Mouse (Mus musculus): ENCODE measurements around the gene Hip1r.

Hip1r gene

GRCm38 (mm10) chr5:124016291-124016821 is 42.9 kb downstream of the Hip1r start:
- no peak for DNase-seq (ENCODE audit: low spot score)

GRCm38 (mm10) chr5:124017941-124018340 is 44.5 kb downstream of the Hip1r start:
- DNase-seq (ENCODE audit: low spot score): no peak

GRCm38 (mm10) chr5:124018651-124019050 is 45.2 kb downstream of the Hip1r start:
- DNase-seq (ENCODE audit: low spot score): no peak

GRCm38 (mm10) chr5:124019348-124020216 is 46.2 kb downstream of the Hip1r start:
- peak; percentile 38 for DNase-seq (ENCODE audit: low spot score)

GRCm38 (mm10) chr5:124021148-124021547 is 47.7 kb downstream of the Hip1r start:
- DNase-seq (ENCODE audit: low spot score): no peak

GRCm38 (mm10) chr5:124021701-124022100 is 48.3 kb downstream of the Hip1r start:
- DNase-seq (ENCODE audit: low spot score): no peak

GRCm38 (mm10) chr5:124022365-124022764 is 48.9 kb downstream of the Hip1r start:
- DNase-seq (ENCODE audit: low spot score): no peak

- DNase-seq (ENCODE audit: low spot score): no peak
Observed at GRCm38 (mm10) chr5:124024677-124025076, 51.2 kb downstream of the Hip1r start.

- DNase-seq (ENCODE audit: low spot score): peak; percentile 51
Observed at GRCm38 (mm10) chr5:124025146-124025545, 51.7 kb downstream of the Hip1r start.

- DNase-seq (ENCODE audit: low spot score): no peak
Observed at GRCm38 (mm10) chr5:124025587-124026441, 52.4 kb downstream of the Hip1r start.

- no peak for DNase-seq (ENCODE audit: low spot score)
Observed at GRCm38 (mm10) chr5:124026568-124026967, 53.1 kb downstream of the Hip1r start.

GRCm38 (mm10) chr5:124027702-124028470 is 54.5 kb downstream of the Hip1r start:
- no peak for DNase-seq (ENCODE audit: low spot score)

- DNase-seq (ENCODE audit: low spot score): no peak
Observed at GRCm38 (mm10) chr5:124028680-124029079, 55.3 kb downstream of the Hip1r start.

- DNase-seq (ENCODE audit: low spot score): no peak
Observed at GRCm38 (mm10) chr5:124029220-124030035, 56.0 kb downstream of the Hip1r start.

GRCm38 (mm10) chr5:124030386-124031067 is 57.1 kb downstream of the Hip1r start:
- no peak for DNase-seq (ENCODE audit: low spot score)

- DNase-seq (ENCODE audit: low spot score): peak; percentile 61
Observed at GRCm38 (mm10) chr5:124031068-124031955, 57.9 kb downstream of the Hip1r start.

GRCm38 (mm10) chr5:124032001-124032508 is 58.6 kb downstream of the Hip1r start, which contains the start of gene Vps37b:
Vps37b (minus strand) TSS chr5:124032270.
- peak; percentile 93 for DNase-seq (ENCODE audit: low spot score)

GRCm38 (mm10) chr5:124034471-124034870 is 61.0 kb downstream of the Hip1r start:
- DNase-seq (ENCODE audit: low spot score): no peak

GRCm38 (mm10) chr5:124035406-124035805 is 62.0 kb downstream of the Hip1r start:
- DNase-seq (ENCODE audit: low spot score): no peak

Measured in embryo, embryonic 10.5 days (tissue).